Mouse (Mus musculus) megakaryocyte, embryonic 14.5 days (primary cell): Measurements from ENCODE around the gene Elovl5. TPM values are rescaled to one million over a fixed set of nuclear protein-coding genes. Genes with fewer than 3 reads are reported as not detected.

ENCODE experiments used
- H3K27me3 ChIP-seq: replicated peaks from 2 replicates; pipeline ENCODE3; 2012; ENCODE audit warnings: inconsistent platforms
- H3K36me3 ChIP-seq: replicated peaks from 2 replicates; pipeline ENCODE3; 2012; ENCODE audit warnings: low read length, inconsistent platforms, mixed read lengths
- H3K4me1 ChIP-seq: 2 replicates; pipeline ENCODE4 v1.6.1; 2012; ENCODE audit warnings: inconsistent platforms
- H3K4me3 ChIP-seq: replicated peaks from 2 replicates; pipeline ENCODE3; 2012; ENCODE audit warnings: moderate library complexity, mild to moderate bottlenecking, inconsistent platforms
- H3K9me3 ChIP-seq: 2 replicates; pipeline ENCODE4 v1.6.1; 2012; ENCODE audit warnings: inconsistent platforms
- FLI1 ChIP-seq: IDR thresholded peaks from 2 replicates; pipeline ENCODE4 v1.6.1; 2012; ENCODE audit warnings: low read length, inconsistent platforms, mixed read lengths
- GATA1 ChIP-seq: IDR thresholded peaks from 3 replicates; pipeline ENCODE4 v1.6.1; 2012; ENCODE audit warnings: mixed read lengths, low read length, inconsistent platforms, borderline replicate concordance
- polyA plus RNA-seq: library from polyadenylated mRNA; stranded (reverse); fragments of >175 nt; gene quantifications from 2 replicates; pipeline ENCODE4 v1.2.3, GENCODE M21; 2012; ENCODE audit warnings: low replicate concordance; ENCODE audit not compliant: insufficient read depth

Gene Elovl5
- 2.0 TPM in 1 of 2 replicates, not detected in the other for polyA plus RNA-seq

DNA sequence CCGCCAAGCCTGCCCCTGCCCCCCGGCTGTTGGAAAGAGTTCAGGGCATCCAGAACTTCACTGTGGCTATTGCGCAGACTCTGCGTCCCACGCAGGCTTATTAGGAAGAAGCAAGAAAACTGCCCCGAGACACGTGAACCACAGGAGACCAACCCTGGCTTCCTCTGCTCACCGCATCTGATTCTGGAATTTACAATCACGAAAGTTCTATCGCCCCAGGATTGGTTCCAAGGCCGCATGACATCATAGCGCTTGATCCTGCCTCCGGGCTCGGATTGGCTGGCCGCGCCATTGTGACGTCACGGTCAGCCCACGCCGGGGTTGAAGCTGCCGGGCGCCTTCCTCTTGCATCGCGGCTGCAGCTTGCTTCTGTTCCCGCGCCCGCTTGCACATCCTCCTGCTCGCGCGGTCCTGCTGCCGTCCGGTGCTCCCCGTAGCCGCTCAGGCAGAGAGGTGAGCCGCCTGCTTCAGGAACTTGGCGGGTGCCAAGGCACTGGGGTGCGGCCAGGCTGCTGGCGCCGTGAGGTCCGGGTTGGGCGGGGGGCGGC is at the start of gene Elovl5:
Gene Elovl5 (plus strand): TSS at position 291 of the 548 bp plus-strand sequence.
- TF ChIP-seq GATA1 (no peak), FLI1 (no peak)
- peaks cover 4% of the 10 kb centered on the region for H3K36me3 ChIP-seq
- peak within 1 kb of the TSS; percentile 96 for H3K4me3 ChIP-seq
- no peaks in the 10 kb centered on the region for H3K27me3 ChIP-seq
- H3K9me3 ChIP-seq: no peaks in the 10 kb centered on the region
- peaks cover 67% of the 10 kb centered on the region for H3K4me1 ChIP-seq

DNA sequence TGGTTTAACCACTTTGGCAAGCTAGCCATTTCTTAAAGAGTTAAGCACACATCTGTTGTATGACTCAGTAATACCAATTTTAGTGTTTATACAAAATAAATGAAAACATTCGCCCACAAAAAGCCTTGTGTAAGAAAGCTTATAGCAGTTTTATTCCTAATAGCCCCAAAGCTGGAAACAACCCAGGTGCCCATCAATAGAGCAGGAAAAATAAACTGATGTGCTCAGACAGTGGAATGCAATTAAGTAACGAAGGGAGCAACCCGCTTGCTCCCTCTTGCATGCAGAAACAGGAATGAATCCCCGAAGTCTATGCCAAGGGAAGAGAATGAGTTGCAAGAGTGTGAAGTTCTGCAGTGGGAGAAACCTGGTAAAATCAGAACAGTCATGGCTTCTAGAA is 25.7 kb upstream of the Elovl5 start:
- TF ChIP-seq GATA1 (no peak), FLI1 (no peak)
- Histone ChIP-seq H3K4me3 (no peak overlapping the region), H3K27me3 (peaks cover 5% of the 10 kb centered on the region), H3K36me3 (no peaks in the 10 kb centered on the region), H3K9me3 (0 out of 2 replicates have a peak, but pooled peaks cover under 1% of the 10 kb centered on the region), H3K4me1 (no peaks in the 10 kb centered on the region)

DNA sequence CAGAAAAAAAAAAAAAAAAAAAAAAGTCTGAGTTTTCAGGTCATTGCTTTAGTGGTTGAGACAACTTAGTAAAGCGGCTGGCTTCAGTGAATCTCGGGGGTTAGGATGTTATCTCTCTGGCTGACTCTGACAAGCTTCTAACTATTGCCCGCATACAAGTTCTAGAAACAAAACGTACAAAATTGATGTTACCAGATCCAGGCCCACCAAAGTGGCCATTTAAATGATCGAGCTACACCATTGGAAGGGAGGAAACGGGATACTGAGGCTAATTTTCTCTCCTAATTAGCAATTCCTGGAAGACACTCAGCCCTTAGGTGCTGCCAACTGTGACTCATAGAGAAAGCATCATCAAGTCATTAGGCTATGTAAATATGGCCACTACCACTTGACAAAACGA is 18.6 kb upstream of the Elovl5 start:
- TF ChIP-seq FLI1: no peak
- TF ChIP-seq GATA1: no peak
- Histone ChIP-seq H3K27me3 (peaks cover 11% of the 10 kb centered on the region), H3K4me3 (no peak overlapping the region), H3K9me3 (0 out of 2 replicates have a peak, but pooled peaks cover 5% of the 10 kb centered on the region), H3K36me3 (no peaks in the 10 kb centered on the region), H3K4me1 (no peaks in the 10 kb centered on the region)

DNA sequence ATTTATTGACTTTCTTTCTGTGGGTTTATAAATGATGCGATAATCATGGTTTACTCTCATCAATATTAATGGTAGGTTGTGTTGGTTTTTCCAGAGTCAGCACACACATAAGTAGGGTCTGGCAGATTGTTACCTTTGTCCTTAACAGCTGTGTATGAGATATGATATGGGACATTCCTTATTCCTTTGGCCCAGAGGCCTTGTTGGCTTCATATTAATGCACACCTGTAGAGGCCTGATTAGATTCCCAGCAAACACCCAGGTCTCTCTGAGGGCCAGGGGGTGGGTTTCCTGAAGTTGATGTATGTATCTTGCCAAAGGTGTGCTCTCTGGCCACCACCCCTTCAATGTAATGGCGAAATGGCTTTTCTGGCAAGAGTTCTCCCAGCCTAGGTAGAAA is 13.0 kb upstream of the Elovl5 start:
- Histone ChIP-seq H3K4me3 (no peak overlapping the region), H3K4me1 (no peaks in the 10 kb centered on the region), H3K9me3 (peaks cover 5% of the 10 kb centered on the region; the same call in 1 of the 2 replicates), H3K36me3 (no peaks in the 10 kb centered on the region), H3K27me3 (peaks cover 4% of the 10 kb centered on the region)
- TF ChIP-seq GATA1: no peak

DNA sequence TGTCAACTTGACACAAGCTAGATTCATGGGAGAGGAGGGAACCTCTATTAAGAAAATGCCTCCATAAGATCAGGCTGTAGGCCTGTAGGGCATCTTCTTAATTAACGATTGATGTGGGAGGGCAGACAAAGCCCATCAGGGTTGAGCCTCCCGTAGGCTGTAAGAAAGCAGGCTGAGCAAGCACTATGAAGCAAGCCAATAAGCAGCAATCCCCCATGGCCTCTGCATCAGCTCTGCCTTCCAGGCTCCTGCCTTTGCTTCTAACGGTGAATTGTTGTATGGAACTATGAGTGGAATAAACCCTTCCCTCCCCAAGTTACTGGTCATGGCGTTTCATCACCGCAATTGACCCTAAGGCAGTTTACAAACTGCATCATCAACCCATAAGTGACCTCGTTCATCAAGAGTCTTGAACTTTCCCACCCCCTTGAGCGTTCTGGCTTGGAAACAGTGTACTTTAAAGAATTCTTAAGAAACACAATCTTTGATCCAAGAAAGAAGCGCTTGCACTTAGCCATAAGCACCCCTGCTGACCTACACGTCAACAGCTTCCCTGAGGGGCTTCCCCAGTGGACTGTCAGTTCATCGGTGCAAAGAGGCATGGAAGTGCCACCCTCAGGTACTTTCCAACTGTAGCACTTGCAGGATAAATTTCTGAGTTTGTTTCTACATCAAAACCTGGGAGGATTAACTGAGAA is 7.4 kb upstream of the Elovl5 start:
- TF ChIP-seq GATA1 (no peak), FLI1 (no peak)
- H3K9me3 ChIP-seq: peaks cover 5% of the 10 kb centered on the region; the same call in 1 of the 2 replicates
- peak overlapping the region; percentile 95 for H3K4me3 ChIP-seq
- no peaks in the 10 kb centered on the region for H3K27me3 ChIP-seq
- no peaks in the 10 kb centered on the region for H3K36me3 ChIP-seq
- peaks cover 36% of the 10 kb centered on the region for H3K4me1 ChIP-seq

DNA sequence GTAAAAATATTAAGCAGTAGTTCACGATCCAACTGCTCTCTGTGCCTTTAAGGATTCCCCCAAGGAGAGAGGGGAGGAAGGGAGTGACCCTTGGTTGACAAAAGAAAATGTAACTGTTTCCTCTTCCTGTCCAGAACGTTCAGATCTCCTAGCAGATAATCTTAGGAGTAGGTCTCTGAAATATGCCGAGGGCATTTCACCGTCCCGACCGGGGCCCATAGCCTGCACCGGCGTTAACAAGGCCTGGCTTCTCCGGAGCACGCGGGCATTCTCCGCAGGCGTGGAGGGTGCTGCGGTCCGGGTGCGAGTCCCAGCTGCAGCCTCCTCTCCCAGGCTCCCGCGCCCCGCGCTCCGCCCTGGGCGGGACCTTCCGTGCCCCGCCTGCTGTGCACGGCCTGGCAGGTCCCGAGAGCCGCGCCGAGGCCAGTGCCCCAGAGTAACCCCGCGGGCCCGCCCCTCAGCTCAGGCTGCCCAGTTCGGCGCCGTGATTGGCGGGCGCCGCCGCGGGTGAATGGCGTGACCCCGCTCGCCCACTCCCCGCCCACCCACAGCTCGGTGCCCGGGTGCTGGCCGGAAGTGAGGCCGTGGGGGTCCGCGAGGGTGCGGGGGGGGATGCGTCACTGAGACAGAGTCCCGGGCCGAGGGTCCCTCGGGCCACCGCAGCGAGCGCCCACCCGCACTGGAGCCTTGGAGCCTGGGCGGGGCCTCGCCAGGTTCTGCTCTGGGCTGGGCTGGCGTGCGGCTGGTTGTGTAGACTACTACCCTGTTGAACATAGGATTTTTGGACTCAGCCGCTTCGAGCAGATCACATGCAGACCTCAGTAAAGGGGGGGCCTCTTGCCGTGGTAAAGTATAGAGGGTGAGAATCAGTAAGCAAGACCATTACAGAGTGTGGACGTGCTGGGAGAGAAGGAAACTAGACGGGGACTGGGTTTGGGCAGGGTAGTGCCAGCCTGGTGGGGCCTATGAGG is 6.6 kb upstream of the Elovl5 start:
- TF ChIP-seq FLI1 (no peak), GATA1 (0 out of 3 replicates have a peak, but pooled peaks have one; percentile 22)
- Histone ChIP-seq H3K9me3 (peaks cover 5% of the 10 kb centered on the region; the same call in 1 of the 2 replicates), H3K4me3 (peak overlapping the region; percentile 95), H3K27me3 (no peaks in the 10 kb centered on the region), H3K4me1 (peaks cover 38% of the 10 kb centered on the region), H3K36me3 (no peaks in the 10 kb centered on the region)

DNA sequence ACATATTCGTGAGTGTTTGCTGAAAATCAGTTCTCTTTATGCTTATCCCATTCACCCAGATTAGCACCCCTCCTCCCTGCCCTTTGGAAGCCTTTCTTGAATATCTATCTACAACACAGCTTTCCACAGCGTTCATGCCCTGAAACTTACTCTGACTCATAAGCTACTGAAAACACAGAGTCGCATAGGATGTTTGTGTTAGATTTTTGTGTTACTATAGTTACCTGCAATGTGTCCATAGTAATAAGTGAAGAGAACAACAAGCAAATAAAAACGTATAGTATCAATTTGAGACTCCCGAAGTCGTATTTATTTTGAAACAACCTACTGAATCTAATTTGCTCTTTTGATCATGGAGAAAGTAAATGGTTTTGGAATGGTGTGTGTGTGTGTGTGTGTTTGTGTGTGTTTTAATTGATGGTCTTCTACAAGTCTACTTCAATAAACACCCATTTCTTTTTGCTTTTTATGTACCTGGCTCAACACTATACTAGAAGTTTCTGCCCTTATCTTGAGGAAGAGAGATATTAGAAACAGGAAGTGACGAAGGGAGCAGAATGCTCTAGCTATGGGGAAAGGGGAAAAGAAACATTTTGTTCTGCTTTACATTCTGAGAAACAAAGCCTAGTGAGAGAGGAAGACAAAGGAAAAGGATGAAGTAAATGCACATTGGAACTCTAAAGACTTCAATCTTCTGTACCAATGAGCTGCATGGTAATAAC is 5.5 kb upstream of the Elovl5 start:
- Histone ChIP-seq H3K4me3 (peak overlapping the region; percentile 95), H3K27me3 (no peaks in the 10 kb centered on the region), H3K4me1 (peaks cover 44% of the 10 kb centered on the region), H3K36me3 (no peaks in the 10 kb centered on the region), H3K9me3 (peaks cover 5% of the 10 kb centered on the region; the same call in 1 of the 2 replicates)
- TF ChIP-seq GATA1 (no peak), FLI1 (no peak)

DNA sequence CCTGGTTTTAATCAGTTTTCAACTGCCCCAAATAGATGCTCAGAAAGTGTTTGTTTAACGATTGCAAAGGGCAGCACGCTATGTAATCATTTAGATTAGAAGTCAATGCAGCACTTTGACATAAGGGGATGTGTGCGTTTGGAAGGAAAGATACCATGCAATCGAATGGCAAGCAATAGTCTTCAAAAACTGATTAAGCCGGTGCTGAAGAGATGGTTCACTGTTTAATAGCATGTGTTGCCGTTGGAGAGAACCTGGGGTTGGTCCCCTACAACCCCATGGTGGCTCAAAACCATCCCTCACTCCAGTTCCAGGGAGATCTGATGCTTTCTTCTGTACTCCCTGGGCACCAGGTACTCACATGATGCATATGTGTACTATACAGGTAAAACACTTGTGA is 4.9 kb upstream of the Elovl5 start:
- TF ChIP-seq GATA1 (no peak), FLI1 (no peak)
- Histone ChIP-seq H3K4me3 (peak overlapping the region; percentile 95), H3K9me3 (peaks cover 2% of the 10 kb centered on the region; the same call in 1 of the 2 replicates), H3K36me3 (no peaks in the 10 kb centered on the region), H3K4me1 (peaks cover 50% of the 10 kb centered on the region), H3K27me3 (no peaks in the 10 kb centered on the region)

DNA sequence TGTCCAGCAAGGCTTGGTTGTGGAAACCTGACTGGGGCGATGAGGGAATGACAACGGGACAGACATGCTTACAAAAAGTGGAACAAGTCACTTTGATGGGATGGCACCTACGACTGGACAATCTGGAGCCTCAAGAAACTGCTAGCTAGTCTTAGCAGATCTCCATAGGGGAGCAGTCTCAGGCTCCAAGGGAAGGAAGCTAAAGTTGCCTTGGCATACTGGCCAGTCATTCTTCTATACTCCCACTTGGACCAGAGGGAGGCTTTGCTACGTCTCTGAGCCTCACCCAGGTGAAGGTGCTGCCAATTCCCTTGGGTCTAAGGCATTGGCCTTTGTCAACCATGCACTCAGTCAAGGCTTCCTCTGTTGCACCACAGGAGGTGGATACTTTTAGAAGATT is 2.5 kb upstream of the Elovl5 start:
- TF ChIP-seq GATA1 (no peak), FLI1 (no peak)
- Histone ChIP-seq H3K36me3 (no peaks in the 10 kb centered on the region), H3K9me3 (no peaks in the 10 kb centered on the region), H3K4me3 (peak overlapping the region; percentile 18), H3K4me1 (peaks cover 67% of the 10 kb centered on the region), H3K27me3 (no peaks in the 10 kb centered on the region)
